Mouse (Mus musculus): ENCODE data around the gene Chst11.

Chst11 gene

DNA sequence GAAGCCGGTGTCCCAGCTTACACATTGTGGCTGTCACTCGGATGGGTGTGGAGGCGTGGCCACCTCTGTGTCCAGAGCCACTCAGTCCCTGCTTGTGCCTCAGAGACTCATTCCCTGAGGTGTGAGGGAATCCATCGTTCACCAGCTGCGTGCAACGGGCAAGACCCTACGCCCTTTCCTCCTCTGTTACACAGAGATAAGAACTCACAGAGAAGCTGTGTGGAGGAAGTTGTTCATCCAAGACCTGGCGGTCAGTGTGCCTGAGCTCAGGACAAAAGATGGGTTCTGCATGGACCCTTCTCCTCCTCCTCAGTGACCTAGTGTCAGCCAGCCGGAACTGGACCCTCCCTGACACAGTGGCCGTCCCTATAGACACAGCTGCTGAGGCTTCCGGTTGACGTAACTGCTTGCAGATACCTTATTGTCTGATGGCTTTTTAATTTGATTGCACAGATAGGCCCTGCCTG, 95.0 kb downstream of the Chst11 start:
- DNase-seq = peak in 1 of 2 experiments; percentile 25

DNA sequence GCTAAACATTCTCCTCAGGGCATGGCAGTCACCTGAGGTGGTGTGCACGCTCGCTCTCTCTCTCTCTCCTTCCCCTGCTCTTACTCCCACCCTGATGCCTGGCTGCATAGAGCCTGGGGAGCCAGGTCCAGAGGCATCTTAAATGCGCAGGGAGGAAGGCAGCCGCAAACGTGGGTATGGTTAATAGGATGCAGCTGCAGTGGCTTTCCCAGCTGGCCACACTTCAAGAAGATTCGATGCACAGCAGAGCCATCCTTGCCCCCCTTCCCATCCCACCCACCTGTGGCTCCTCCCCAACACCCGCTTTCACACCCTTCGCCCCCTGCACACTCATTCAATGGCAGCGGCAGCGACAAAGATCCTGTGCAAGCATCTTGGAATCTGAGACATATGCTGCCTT, 95.6 kb downstream of the Chst11 start:
- DNase-seq = no peak

DNA sequence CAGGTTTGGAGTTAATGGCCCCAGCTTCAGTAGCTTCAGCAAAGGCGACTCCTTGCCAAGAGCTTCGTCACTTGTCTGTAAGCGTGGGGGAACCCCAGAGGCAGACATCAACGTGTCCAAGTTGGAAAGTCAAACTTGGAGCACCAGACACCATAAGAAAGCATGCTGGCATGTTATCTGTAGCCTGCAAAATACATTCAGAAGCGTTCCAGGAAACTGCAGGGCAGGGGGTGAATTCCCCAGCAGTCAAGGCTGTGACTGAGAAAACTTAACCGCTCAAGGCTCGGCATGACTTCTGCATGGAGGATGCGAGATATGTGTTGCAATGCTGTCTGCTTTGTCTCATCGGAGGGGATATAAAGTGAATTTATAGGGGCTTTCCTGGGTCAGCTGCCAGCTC, 98.6 kb downstream of the Chst11 start:
- peak in 1 of 2 experiments; percentile 29 for DNase-seq

DNA sequence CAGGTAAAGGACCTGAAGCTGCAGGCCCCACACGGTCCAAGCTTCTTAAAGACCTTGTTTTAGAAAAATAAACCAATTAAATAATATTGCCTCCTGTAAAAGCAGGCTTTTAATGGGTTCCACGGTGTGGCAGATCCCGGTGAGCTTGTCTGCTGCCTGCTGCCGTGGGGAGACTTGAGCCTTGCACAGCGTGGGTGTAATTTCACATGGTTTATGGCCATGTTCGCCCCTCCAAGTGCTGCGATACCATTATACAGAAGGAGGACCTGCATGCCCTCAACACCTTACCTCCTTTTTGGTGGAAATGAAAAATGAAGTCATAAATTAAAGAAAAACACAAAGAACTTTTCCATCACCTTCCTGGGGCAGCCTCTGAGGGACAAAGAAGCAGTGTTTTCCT, 103.0 kb downstream of the Chst11 start:
- DNase-seq = no peak

DNA sequence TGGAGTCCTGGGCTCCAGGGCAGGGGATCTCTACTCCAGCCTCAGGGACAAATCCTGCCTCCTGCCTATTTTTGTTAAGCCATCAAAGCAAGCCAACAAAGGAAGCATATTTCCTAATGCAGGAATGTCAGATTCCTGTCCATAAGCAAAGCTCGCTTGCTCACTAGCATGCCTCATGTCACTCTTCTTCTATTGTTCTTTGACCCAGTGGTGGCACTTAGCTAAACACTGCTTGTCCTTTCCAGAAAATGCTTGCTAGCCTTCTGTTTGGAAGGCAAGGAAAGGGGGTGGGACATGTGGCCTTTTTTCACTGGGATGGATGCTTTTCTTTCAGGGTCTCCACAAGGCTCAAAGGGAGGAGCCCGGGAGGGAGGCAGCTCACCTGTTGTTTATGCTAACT, 103.5 kb downstream of the Chst11 start:
- no peak for DNase-seq

DNA sequence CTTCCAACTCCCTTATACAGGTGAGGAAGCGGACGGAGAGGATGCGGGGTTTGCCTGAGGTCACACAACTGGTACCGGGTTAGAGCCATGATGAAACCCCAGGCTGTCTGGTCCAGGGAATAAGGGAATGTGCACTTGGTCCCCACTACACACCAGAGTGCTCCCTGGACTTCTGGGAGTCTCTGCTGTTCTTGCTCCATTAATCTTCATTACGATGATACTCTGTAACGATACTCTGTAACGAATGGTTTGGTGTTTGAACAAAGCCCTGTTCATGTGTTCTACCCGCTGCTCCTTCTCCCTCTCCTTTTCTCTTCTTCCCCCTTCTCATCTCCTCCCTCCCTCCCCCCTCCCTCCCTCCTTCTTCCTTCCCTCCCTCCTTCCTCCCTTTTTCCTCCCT, 104.9 kb downstream of the Chst11 start:
- DNase-seq = no peak

DNA sequence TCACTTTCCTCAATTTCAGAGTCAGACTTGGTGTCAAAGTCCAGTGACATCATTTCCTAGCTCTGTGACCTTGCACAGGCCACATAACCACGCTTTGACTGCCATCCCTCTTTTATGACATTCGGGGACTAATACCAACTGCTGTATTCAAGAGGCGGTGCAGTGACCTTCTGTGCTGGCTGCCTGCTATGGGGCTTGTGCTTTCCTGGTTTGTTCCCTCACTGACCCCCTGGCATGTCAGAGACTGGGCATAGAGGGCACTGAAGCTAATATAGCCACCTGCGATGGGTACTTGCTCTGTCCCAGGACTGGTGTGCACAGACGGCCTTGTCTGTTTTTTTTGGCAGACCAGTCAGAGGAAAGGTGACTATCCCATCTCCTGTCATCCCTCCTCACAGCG, 108.4 kb downstream of the Chst11 start:
- DNase-seq = no peak

DNA sequence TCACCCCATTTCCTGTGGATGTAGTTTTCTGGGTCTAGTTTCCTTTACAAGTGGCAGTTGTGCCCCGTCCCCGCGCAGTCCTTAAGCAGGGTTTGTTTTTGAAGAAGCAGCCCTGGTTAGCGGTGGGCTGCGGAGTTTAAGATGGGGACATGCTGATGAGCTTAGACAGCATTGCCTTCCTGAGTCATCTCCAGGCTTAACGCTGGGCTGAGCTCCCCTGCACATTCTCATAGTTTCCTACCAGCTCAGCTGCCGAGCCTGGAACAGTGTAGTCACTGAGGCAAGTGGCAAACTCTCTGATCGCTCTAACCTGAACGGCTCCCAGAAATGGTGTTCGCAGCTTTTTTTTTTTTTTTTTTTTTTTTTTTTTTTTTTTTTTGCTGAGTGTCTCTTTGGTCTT, 109.0 kb downstream of the Chst11 start:
- DNase-seq = no peak

DNA sequence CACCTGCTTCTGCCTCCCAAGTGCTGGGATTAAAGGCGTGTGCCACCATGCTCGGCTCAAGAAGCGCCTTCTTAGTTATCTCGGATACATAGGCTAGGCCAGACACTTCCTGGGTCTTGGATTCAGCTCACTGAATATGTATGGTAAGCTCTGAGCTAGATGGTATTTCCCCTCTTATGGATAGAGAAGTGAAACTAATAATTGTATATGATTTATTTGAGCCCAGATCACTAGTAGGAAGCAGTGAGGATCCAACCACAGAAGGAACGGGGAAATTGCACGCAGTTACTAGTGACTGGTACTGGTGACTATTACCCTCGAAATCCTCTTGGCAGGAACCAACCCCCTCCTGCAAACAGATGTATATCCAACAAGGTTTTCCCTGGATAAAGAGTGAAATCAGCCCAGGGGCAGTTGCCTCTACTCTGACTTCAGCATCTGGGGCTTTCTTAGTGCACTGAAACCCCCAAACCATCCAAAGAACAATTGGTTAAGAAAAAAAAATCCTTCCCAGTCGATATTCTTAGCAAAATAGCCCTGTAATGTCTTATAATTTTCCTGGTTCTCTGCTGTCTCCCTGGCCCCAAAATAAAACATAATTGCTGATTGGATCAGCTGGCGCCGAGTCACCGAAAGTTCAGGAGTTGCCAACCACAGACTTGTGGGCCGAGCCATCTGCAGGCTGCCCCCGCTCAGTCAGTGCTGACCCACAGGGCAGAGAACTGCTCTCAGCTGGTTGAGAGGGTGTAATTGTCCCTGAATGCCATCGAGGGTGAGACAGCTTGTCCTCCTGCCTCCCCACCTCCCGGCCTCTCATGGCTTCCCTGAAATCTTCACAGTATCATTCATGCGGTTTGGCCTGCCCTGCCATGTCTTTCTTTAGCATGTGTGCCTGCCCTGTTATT, 109.8 kb downstream of the Chst11 start:
- no peak for DNase-seq

DNA sequence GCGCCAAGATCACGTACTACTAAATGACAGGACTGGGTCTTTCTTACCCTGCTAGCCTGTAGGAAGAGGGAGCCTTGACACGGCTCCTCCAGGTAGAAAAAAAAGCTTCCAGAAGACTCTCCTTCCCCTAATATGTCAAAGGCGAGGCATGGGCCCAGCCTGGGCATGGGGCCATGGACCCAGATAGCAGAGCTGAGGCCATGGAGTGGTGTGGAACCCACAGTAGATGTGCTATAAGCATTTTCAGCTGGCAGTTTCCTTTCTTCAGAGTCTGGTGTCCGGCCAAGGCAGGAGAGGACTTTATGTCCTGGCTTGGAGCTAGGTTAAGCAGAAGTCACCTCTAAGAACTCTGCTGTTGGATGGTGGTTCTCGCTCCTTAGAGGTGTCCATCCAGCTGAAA, 111.0 kb downstream of the Chst11 start:
- no peak for DNase-seq

DNA sequence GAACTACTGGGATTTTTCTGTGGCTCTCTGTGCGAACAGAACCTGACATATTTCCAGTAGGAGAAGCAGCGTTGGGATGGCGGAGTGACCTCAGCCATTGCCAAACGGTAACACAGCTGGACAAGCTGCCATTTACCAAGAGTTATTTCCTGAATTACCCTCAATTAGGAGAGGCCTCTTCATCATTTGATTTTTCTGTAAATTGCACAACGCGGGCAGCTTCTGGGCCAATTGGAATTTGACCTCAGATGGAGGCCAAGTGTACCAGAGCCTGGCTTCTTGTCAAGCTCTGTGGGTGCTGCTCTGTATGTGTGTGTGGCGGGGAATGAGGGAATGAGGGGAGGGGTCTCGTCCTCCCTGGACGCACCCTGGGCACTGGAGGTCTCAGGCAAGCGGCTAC, 113.6 kb downstream of the Chst11 start:
- peak; percentile 76 to 78 for DNase-seq

DNA sequence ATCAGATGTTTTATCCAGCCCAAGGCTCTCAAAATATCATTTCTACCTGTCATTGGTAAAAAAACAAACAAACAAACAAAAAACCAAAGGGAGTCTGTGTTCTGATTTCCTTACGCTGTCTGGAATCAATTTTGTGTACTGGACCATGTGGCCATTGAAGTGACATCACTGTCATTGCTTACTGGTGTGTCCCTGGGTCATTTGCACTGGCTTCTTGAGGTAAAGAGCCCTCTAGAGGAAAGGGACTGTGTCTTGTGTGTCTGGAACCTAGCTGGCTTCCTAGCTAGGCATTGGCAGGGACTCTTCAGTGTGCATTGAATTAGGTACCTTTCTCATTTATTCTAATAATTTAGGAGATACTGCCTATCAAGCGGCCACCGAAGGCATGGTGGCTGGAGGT, 114.4 kb downstream of the Chst11 start:
- no peak for DNase-seq

DNA sequence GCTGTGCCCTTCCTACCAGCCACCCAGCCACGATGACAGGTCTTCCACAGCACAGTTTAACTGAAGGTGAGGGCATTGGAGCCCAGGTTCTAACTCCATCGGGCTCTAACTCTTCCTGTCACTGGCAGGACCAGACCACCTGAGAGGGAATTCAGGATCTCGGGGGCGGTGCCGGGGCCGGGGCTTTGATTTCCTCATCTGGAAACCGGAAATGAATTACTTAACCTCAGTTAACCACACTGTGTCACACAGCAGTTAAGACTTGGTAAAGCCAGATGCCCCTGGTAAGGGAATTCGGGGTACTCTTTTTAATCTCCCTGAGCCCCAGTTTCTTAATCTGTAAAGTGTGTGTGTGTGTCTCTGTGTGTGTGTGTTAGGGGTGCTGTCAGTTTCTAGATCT, 115.6 kb downstream of the Chst11 start:
- no peak for DNase-seq

DNA sequence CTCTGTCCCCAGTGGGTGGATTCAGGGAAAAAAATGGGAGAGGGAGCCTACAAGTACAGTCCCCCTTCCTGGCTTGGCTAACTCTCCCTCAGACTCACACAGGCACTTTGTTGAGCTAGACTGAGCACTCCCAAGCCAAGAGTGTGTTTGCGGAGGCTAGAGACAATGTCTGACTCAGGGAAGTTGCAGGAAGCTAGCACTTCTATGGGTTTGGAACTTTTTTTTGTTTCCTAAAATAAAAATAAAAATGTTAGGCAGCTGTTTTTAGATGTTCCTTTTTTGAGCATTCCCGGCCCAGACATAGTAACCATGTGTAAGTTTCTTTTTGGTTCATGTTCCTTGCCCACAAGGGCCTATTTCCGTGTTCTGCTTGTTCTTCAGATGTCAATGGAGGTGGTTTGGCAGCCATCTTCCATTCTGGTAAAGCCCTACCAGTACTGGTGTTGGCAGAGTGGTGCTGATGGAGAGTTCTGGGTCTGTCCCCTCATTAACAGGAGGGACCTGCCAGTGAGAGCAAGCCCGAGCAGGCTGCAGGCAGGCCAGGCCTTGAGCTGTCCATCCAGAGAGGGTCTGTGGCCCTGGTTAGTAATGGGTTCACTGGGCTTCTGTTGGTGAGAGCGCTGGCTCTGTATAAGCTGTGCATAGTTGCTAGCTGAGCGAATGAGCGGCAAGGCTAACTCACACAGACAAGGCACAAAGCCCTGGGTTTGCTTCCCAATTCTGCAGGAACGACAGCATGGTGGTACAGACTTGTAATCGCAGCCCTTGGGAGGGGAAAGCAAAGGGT, 116.3 kb downstream of the Chst11 start:
- DNase-seq = no peak

DNA sequence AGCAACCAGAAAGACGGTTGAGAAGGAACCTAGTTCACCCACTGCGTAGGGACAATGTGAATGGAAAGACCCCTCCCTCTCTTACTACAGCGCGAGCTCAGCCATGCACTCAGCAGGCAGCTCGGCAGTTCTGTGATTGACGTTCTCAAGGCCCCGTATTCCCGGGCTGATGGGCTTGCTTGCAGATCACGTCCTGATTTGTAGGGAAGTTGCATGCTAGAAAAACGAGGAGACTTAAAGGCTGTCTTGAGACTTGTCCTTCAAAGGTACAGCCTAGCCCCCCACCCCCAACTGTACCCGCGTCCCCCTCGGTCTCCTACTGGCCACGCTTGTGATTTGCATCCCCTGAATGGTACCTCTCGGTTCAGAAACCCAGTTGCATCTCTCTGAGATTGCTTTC, 117.4 kb downstream of the Chst11 start:
- no peak for DNase-seq

DNA sequence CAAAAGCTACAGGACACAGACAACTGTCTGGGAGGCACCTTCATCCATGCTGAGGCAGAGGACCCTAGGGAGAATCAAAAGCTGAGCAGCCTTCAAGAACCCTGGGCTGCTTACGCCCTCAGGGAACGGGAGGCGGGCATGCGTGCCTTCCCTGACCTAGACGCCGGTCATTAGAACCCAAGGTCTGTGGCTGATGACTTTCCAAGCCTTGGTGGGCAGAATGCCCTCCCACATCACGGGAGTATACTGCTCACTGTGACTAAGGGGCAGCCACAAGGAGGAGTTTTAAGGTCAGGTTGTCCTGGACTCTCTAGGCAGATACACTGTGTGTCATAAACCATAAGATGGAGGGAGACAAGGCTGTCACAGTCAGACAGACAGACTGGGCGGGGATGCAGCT, 118.9 kb downstream of the Chst11 start:
- no peak for DNase-seq

DNA sequence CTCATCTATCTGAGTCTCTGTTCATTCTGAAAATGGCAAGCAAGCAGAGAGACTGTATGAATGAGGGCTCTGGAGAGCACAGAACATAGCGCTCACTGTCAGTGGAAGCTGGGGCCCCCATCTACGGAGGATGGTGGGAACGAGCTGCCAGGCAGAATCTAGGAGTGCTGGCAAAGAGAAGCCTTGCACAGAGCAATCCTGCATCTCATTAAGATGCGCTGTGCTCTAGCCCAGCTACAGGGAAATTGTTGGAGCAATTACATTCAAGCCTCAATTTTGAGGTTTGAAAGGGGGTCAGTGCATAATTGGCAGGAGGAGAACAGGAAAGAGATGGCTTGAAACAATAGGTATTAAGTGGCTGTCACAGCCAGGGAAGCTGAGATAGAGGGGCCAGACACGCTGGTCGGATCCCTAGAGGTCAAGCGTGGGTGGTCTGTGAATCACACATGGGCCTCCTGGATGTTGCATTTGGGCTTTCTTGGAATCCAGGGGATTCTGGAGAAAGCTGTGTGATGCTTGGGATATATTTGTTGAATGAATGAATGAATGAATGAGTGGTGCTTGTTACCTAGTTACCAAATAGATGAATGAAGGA, 121.0 kb downstream of the Chst11 start:
- DNase-seq = no peak

DNA sequence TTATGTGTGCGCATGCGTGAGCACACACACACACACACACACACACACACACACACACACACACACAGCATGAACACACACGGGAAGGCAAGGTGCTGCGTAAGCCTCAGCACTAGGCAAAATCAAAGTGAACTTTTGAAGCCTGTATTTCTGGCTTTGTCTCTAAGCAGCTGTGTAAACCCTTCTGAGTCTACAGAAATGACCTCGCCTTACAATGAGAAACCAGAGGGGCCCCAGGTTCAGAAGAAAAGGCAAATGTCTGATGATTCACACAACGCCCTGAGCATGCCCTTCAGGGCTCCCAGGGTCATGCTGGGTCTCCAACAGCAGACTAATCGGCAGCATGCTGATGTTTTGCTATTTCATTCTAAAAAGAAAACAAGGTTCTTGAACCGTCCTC, 122.1 kb downstream of the Chst11 start:
- no peak for DNase-seq

DNA sequence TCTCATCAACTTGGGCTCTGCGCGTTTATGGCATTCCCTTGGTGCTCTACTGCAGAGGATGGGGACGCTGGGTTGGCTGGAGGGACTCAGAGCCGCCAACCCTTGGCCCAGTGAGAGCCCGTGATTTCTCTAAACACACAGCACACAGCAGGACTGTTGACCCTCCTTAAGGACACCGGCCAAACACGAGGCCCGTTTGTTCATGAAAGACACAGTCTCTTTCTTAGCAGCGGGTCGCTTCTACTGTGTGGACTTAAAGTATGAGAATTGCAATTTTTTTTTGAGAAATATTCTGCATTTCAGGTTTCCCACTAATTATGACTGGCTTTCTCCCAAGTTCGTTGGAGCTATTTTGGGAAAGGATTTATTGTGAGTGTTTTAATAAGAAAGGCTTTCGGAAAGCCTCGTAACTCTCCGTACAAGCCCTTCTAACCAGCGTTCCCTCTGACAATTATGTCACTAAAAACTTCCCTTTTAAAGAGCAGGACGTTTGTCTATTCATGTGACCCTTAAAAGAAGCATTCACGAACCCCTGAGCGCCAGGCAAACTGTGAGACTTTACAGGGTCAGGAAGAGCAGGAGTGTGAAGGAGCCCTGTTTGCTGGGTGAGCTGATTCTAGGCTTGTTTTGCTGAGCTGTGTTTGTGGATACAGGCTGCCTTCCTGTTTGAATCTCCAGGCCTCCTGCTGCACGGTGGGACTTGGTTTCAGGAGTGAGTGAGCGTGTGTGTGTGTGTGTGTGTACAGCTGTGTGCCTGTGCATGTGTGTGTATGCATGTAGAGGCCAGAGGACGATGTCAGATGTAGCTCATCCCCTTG, 122.8 kb downstream of the Chst11 start:
- no peak for DNase-seq

DNA sequence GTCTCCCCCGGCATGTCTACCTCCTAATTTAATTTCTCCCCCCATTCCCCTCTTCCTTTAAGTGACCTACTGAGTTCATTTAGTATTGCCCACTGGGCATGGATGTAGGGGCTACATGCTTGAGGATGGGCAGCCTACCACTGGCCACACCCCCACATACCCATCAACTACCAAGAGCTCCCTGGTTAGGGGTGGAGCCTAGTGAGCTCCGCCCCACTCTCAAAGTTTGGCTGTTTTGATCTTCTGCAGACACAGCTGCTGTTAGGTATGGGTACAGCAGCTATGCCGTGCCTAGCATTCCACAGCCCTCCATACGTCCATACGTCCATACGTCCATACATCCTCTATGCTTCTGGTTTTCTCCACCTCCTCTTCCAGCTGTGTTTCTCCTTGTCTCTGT, 123.6 kb downstream of the Chst11 start:
- no peak for DNase-seq

DNA sequence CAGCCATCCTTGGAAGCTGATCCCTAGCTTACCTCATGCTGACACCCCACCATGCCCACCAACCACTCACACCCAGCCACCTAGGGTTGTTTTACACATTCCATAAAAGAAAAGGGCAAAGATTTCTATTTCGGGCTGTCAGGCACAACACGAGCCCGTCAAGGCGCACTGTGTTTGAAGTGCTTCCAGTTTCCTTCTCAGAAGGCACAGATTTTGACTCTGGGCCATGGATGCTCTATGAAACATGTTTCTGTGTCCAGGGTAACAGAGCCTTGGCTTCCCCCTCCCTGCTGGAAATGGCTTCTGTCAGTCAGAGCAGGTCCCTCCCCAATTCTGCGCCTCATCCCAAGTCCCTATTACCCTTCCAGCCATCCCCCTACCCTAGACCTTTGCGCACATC, 125.7 kb downstream of the Chst11 start:
- no peak for DNase-seq

DNA sequence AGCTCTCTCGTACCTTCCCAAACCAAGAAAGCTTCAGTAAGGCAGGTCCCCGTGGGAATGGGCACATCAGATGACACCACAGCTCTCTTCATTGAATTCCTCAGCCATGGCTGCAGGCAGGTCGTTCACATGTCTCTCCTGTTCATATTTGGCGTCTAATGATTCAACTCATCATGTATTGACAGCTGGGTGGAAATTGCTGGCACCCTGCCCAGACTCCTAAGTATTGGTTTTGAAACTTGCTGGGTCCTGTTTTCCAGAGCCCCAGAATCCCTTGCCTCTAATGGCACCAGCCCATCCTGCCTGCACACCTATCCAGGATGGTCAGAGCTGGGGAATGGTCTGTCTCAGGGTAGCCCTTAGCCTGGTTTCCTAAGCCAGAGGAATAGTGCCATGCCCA, 127.0 kb downstream of the Chst11 start:
- no peak for DNase-seq

DNA sequence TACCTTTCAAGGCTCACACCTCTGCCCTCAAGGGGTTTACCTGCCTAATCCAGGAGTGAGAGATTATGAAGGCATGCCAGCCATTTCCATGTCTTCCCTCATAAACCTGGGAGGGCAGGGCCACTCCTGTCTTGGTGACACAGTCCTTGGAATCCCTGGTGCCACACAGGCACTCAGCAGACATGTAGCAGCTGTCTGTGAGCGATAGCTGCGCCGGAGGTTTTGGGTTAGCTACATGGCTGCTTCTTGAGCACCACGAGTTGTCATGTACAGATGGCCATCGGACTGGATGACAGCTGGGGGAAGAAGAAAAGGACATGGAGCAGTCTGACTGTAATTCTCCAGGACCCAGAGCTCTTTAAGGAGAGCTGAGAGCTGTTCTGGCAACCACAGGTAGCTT, 129.3 kb downstream of the Chst11 start:
- no peak for DNase-seq

Data from kidney, postnatal 36 days (tissue).